Mouse (Mus musculus) spleen, adult 2 months (tissue): ENCODE measurements around the gene Dxo. TPM values are rescaled to one million over a fixed set of nuclear protein-coding genes. Genes with fewer than 3 reads are reported as not detected.
"Not testable (repeated sequence)": the region's sequence is repeated elsewhere in the genome, so short reads cannot be mapped to it uniquely, and the experiment has no call there.

Experiments
- DNase-seq, 2 experiments: peaks; one replicate each; pipeline versions ENCODE4 v3.0.0 to v3.0.0-alpha.2; 2012 to 2021; ENCODE audit warnings: low spot score in 2 of 2, low read depth in 1 of 2
- H3K27ac ChIP-seq: fragments of 200-500 bp; 2 replicates; pipeline ENCODE4 v1.5.1; 2012; ENCODE audit warnings: low read length, inconsistent platforms; ENCODE audit not compliant: insufficient read depth
- H3K27me3 ChIP-seq: fragments of 200-500 bp; 2 replicates; pipeline ENCODE4 v1.6.1; 2012; ENCODE audit warnings: mild to moderate bottlenecking, moderate library complexity, low read length, inconsistent platforms; ENCODE audit not compliant: control insufficient read depth, insufficient read depth
- H3K36me3 ChIP-seq: fragments of 200-500 bp; 2 replicates; pipeline ENCODE4 v1.6.1; 2012; ENCODE audit warnings: mild to moderate bottlenecking, low read length, inconsistent platforms; ENCODE audit not compliant: control insufficient read depth, insufficient read depth
- H3K4me1 ChIP-seq: fragments of 200-500 bp; 2 replicates; pipeline ENCODE4 v1.6.1; 2011; ENCODE audit warnings: inconsistent platforms; ENCODE audit not compliant: control insufficient read depth, insufficient read depth, insufficient read length
- H3K4me3 ChIP-seq: fragments of 200-500 bp; 2 replicates; pipeline ENCODE4 v1.5.1; 2011; ENCODE audit warnings: mild to moderate bottlenecking, inconsistent platforms; ENCODE audit not compliant: insufficient read depth, insufficient read length; ENCODE audit errors: extremely low read depth
- CTCF ChIP-seq: fragments of 200-500 bp; IDR thresholded peaks from 2 replicates; pipeline ENCODE4 v1.5.1; 2011; ENCODE audit warnings: mild to moderate bottlenecking, inconsistent platforms; ENCODE audit not compliant: insufficient read depth, insufficient read length, insufficient replicate concordance; ENCODE audit errors: extremely low read depth
- POLR2A ChIP-seq: fragments of 200-500 bp; IDR thresholded peaks from 2 replicates; pipeline ENCODE4 v1.6.1; 2011; ENCODE audit warnings: low read depth, low read length, inconsistent platforms
- WGBS: fragments of 180-500 bp; shearing (Covaris S2); methylation state at CpG from one replicate; pipeline ENCODE4 v1.1.7; 2018; 5-methylcytosine and 5-hydroxymethylcytosine counted together
- polyA plus RNA-seq: library from polyadenylated mRNA; depleted of rRNA; stranded (reverse); fragments of >200 nt; gene quantifications from 2 replicates; pipeline ENCODE4 v1.2.3, GENCODE M21; 2012

The Dxo gene
- polyA plus RNA-seq, 1 experiment: 54.2 TPM

GRCm38 (mm10) chr17:34807176-34807575, 29.6 kb upstream of the Dxo start:
- no peak overlapping the region for H3K27ac ChIP-seq
- no peaks in the 10 kb centered on the region for H3K4me1 ChIP-seq
- no peak for DNase-seq
- no peak for TF ChIP-seq POLR2A
- no peak for TF ChIP-seq CTCF
- WGBS: 66% methylated on average over 3 of the region's 3 CpGs
- H3K4me3 ChIP-seq: no peak overlapping the region
- H3K27me3 ChIP-seq: no peaks in the 10 kb centered on the region
- no peaks in the 10 kb centered on the region for H3K36me3 ChIP-seq

GRCm38 (mm10) chr17:34808599-34809205, 28.1 kb upstream of the Dxo start:
- Histone ChIP-seq H3K27ac (no peak overlapping the region), H3K4me1 (no peaks in the 10 kb centered on the region), H3K36me3 (no peaks in the 10 kb centered on the region), H3K27me3 (no peaks in the 10 kb centered on the region), H3K4me3 (no peak overlapping the region)
- WGBS: 87% methylated on average over 6 of the region's 6 CpGs
- TF ChIP-seq POLR2A (no peak), CTCF (no peak)
- DNase-seq: no peak

GRCm38 (mm10) chr17:34810411-34810810, 26.4 kb upstream of the Dxo start:
- not testable (repeated sequence) for H3K4me3 ChIP-seq, H3K4me1 ChIP-seq, H3K27me3 ChIP-seq, H3K27ac ChIP-seq, H3K36me3 ChIP-seq, DNase-seq
- WGBS: 91% methylated on average over 5 of the region's 5 CpGs

GRCm38 (mm10) chr17:34810811-34811210, 26.0 kb upstream of the Dxo start:
- not testable (repeated sequence) for H3K4me1 ChIP-seq, H3K36me3 ChIP-seq, H3K27ac ChIP-seq, DNase-seq, H3K27me3 ChIP-seq, H3K4me3 ChIP-seq
- WGBS: 88% methylated on average over 8 of the region's 8 CpGs

- no peak overlapping the region for H3K27ac ChIP-seq
- 79% methylated on average over 15 of the region's 15 CpGs for WGBS
- H3K4me3 ChIP-seq: no peak overlapping the region
- DNase-seq: no peak
- H3K4me1 ChIP-seq: no peaks in the 10 kb centered on the region
- H3K36me3 ChIP-seq: no peaks in the 10 kb centered on the region
- TF ChIP-seq POLR2A (no peak), CTCF (no peak)
- no peaks in the 10 kb centered on the region for H3K27me3 ChIP-seq
Observed at GRCm38 (mm10) chr17:34811275-34811674, 25.5 kb upstream of the Dxo start.

GRCm38 (mm10) chr17:34813747-34814146, 23.1 kb upstream of the Dxo start:
- not testable (repeated sequence) for DNase-seq, H3K27me3 ChIP-seq, H3K27ac ChIP-seq, H3K4me1 ChIP-seq, H3K4me3 ChIP-seq, H3K36me3 ChIP-seq
- TF ChIP-seq CTCF: peak; percentile 74
- WGBS: 72% methylated on average over 12 of the region's 12 CpGs

GRCm38 (mm10) chr17:34814818-34815370, 21.9 kb upstream of the Dxo start:
- 69% methylated on average over 7 of the region's 7 CpGs for WGBS
- no peak for TF ChIP-seq POLR2A
- TF ChIP-seq CTCF: no peak
- no peaks in the 10 kb centered on the region for H3K4me1 ChIP-seq
- DNase-seq: no peak
- H3K27me3 ChIP-seq: no peaks in the 10 kb centered on the region
- no peaks in the 10 kb centered on the region for H3K36me3 ChIP-seq
- H3K27ac ChIP-seq: no peak overlapping the region
- H3K4me3 ChIP-seq: no peak overlapping the region

- not testable (repeated sequence) for H3K27me3 ChIP-seq, H3K27ac ChIP-seq, DNase-seq, H3K4me1 ChIP-seq, H3K4me3 ChIP-seq
- 81% methylated on average over 1 of the region's 1 CpGs for WGBS
- peaks cover 30% of the 10 kb centered on the region for H3K36me3 ChIP-seq
Observed at GRCm38 (mm10) chr17:34830776-34831175, 6.0 kb upstream of the Dxo start.
